Mouse (Mus musculus) neural tube, embryonic 10.5 days (tissue): ENCODE measurements around the gene 3110040M04Rik.
"Not testable (repeated sequence)": the region's sequence is repeated elsewhere in the genome, so short reads cannot be mapped to it uniquely, and the experiment has no call there.

ENCODE experiments used
- DNase-seq: peaks from one replicate; pipeline ENCODE4 v3.0.0-alpha.2; 2017; ENCODE audit warnings: low spot score; ENCODE audit errors: extremely low spot score

3110040M04Rik gene

DNA sequence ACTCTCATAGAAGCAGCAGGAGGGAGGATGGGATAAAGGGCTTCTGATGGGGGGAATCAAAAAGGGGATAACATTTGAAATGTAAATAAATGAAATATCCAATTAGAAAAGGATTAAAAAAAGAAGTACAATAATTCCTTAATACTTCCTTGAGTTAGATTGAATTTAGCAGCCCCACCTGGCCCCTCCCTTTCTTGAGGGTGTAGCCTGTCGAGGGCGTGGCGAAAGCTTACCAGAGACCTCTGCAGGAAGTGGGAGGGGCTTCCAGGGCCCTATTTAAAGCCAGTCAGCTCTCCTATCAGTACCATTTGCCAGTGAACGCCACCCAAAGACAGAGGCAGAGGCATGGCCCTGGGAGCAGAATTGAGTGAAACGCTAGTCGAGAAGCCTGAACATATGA is at the start of gene 3110040M04Rik:
TSS of gene 3110040M04Rik (plus strand) at position 304 of the 400 bp plus-strand sequence.
- not testable (repeated sequence) for DNase-seq

DNA sequence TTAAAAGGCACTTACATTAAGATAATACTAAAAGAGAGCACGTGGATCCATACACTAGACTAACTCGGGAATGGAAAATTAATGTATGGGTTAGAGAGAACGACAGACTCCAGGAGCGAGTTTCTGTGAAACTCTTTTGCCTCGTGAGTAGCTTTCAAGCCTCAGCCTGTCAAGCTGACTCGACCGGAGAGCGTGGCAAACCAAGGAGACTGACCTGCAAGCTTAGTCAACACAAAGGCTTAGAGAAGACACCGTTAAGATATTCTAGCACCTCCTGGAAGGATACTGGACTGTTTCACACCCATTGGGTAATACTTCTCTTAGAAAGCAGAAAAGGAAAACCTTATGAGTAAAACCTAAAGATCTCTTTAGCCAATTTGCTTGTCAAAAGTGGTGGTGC is 49.8 kb upstream of the 3110040M04Rik start:
- not testable (repeated sequence) for DNase-seq

DNA sequence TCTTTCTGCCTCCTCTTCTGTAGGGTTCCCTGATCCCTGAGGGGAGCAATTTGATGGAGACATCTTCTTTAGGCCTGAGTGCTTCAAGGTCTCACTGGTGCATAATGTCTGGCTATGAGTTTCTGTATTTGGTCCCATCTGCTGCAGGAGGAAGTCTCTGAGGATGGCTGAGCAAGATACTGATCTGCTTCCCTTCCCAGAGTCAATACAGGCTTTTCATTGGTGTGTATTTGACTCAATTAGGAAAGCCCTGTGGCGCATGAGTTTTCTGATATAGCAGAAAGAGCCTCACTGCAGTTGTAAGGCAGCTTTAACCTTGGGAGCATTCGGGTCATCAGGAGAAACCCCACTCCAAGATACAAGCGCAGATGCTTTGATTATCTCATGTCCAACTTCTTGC is 47.8 kb upstream of the 3110040M04Rik start:
- DNase-seq = no peak

DNA sequence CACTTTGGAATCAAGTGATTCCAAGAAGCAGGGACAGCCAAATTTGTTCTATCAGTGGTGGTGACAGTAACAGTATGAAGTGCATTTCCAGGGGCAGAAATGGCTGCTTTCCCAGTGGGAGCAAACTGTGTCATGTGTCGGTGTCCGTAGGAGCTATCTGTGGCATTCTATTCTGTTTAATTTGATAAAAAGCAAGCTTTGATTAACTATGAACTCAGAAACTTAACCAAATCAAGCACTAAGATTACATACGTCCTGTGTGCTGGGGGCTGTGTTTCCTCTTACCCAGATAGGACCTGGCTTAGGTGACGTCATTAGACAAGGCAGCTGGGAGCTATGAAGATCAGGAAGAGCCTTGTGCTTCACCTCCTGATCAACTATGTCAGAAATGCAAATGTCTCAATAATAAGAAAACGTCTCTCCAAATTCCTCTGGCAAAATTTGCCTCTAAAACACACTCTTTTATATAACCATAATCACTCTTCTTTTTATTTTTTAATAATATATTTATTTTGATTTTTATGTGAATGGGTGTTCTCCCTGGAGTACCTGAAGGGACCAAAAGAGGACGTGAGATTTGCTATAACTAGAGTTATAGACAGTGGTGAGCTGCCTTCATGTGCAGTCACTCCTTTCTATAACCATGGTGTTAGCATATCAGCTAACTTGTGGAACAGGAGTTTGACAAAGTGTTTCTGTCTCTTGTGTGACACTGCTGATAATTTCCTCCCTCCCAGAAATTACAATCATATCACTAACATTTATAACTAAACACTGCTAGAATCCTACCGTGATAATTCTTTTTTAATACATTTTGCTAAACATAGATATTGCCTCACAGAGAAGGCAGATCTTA is 46.9 kb upstream of the 3110040M04Rik start:
- DNase-seq = no peak

DNA sequence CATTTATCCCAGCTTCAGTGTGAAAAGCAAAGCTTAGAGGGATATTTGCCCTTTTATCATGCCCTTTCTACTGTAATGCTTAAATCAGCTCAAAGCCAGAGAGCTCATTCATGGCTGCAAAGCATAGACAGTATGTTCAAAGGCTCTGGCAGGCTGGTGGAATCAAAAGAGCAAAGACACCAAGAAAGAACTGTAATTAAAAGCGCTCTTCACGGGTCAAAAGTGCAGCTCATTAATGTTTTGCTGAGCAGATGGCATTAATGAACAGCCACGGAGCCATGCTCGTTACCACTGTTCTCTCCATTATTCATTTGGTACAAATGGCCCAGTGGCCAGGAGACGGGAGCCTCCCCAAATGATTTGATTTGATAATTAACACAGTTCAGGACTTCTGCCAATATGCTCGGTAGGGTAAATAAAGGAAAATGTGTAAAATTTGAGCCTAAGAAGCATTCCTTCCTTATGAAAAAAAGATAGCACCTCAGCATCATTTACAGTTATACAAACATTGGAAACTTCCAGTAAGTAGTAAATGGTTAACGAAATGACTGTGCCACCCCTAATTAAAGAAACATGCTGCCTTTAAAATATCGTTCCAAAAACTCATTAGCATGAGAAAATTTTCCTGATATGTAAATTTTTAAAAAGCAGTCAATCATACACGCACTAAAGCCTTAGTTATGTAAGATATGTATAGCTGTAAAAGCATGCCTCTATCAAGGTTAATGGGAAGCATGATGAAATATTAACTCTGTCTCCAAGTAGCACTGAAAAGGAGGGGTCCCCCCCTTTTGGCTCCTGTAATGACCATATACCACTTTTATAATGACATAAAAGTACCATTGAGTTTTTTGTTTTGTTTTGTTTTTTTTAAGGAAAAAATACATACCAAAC is 45.7 kb upstream of the 3110040M04Rik start:
- DNase-seq = no peak

DNA sequence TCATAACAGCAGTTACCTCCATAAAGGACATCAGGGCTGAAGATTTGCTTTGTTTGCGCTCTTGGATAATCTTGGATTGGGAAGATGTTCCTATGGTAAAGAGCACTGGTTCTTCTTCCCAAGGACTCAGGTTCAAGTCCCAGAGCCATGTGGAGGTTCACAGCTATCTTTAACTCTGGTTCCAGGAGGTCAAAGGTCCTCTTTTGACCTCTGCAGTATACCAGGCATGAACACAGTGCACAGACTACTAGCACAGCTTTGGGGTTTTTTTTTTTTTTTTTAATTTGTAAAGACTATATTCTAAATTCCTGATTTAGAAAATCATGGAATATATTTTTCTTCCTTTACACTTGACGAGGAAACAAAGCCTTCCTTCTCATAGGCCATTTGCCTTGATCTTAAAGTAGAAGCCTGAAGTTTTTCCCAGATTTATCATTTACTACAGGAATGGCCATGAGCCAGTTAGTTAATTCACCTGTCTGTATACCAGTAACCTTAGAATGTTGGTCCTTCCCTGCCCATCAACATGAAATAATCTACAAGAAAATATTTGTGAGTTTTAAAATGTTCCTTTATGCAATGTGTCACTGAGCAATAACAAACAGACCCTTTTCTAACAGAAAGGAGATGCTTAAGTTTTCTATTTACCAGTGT is 44.9 kb upstream of the 3110040M04Rik start:
- DNase-seq = no peak

- DNase-seq = no peak
Observed at GRCm38 (mm10) chr1:151166031-151166430, 37.9 kb upstream of the 3110040M04Rik start.

DNA sequence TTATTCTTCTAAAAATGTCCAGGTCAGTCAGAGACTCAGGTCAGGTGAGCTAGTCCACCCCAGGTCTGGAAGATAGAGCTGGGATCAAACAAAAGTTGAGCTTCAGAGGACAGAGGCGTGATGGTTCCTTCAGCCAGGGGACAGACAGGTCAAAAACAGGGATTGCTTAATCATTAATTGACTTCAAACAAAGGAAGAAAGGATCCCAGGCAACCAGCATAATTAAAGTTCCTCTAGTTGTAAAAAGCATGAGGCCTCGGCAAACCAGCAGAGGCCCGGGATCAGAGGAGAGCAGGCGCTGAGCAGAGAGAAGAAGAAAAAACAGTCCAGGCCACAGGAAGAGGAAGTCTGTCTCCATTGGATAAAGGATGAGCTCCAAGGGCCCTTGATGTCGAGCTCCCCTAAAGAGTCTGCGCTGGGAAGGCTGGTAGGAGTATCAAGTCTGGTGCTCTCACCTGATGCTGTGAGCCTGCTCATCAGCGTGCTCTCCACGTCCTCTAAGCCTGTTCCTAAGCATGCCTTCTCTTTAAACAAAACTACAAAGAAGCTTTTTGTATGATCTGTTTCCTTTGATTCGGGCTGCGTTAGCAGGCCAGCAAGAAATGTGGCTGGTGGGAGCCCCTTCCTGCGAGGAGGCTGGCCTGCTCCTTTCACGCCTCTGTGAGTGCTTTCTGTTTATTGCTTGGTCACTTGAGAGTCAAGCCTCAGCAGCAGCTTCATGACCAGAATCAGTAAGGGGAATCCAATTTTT is 36.4 kb upstream of the 3110040M04Rik start:
- DNase-seq = peak; percentile 29

DNA sequence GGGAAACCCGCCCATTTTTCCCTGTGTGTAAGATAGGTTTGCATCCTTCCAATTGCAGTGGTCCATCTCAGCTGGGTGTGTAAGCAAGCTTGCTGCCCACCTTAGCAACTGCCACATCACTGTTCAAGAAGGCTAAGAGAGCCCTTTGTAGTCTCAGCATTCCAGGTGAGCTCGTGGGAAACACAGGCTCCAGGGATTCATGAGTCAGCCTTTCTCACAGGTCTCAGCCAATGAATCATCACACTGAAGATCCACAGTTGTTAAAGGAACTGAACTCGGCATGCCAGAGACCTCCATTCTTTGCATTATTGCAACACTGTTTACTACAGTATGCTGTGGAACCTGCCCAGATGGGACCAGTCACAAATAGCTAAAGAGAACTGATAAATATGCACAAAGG is 35.3 kb upstream of the 3110040M04Rik start:
- DNase-seq = no peak

DNA sequence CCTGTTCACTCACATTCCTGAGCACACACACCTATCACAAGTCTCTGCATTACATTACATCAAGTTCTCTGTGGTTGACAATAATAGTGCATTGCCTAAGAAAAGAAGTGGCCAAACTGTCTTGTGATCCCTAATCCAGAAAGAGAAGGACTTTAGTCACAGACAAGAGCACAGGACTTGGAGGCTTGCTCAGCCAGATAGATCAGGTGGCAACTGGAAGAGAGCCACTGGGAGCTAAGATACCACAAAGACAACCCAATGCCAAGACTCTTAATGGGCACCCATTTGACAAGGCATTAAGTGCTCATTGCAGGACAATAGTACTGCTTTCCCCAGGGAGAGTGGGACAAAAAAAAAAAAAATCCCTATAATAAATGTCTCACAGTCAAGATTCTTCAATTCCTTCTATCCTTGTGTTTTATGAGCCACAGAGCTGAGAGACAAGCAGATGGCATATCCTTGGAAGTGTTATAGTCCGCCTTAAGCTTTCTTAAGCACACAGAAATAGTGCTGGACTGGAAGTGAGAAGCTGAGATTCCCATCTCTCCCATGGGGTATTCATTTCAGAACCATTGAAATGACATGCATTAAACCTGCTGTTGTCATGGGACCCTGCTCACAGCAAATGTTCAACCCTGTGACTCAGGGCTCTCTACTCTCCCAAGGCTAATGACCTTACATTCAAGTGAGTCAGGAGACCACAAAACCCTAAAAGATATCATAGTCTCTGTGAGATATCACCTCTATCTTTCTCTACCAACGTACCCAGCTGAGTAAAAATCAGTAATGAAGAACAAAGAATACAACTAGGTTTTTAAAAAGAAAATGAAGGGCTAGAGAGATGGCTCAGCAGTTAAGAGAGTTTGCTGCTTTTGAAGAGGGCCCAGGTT is 32.1 kb upstream of the 3110040M04Rik start:
- DNase-seq = no peak

DNA sequence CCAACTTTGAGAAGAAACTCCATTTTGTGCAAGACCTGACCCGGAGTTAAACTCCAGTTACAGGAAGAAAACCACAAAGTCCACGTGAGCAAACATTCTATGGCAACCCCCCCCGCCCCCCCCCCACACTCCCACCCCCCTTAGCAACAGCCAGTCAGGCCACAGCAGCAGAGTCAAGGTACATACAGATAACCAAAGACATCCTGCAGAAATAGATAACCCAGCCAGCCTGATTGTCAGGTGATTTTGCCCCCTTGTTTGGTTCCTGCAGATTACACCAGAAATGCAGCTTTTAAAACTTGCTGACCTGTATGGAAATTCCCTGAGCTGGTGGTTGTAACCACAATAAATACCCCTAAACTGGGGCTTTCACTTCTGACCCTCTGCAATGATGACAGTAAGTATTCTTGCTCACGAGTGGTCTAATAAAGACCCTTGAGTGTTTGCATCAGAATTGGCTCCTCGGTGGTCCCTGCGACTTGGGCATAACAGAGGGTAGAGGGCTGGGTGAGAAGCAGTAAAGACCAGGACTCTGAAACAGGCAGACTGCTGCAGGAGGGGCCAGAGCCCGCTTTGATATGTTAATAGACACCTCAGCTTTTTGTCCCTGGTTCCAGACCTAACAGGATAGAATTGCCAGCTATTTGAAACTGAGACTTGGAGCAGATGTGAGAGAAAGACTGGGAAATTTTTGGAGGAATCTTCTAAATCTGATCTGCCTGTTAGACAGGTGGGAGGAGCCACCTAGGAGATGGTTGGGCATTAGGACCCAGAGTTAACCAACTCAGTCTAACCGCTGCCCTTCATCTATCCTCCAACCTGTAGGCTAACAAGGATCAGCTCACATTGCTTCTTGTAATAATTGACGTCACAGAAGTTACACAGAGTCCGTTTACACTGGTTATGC is 26.6 kb upstream of the 3110040M04Rik start:
- peak; percentile 45 for DNase-seq

GRCm38 (mm10) chr1:151177937-151178271 is 26.0 kb upstream of the 3110040M04Rik start:
- no peak for DNase-seq

GRCm38 (mm10) chr1:151178505-151179083 is 25.3 kb upstream of the 3110040M04Rik start:
- peak; percentile 33 for DNase-seq

- DNase-seq = no peak
Observed at GRCm38 (mm10) chr1:151180167-151180566, 23.8 kb upstream of the 3110040M04Rik start.

DNA sequence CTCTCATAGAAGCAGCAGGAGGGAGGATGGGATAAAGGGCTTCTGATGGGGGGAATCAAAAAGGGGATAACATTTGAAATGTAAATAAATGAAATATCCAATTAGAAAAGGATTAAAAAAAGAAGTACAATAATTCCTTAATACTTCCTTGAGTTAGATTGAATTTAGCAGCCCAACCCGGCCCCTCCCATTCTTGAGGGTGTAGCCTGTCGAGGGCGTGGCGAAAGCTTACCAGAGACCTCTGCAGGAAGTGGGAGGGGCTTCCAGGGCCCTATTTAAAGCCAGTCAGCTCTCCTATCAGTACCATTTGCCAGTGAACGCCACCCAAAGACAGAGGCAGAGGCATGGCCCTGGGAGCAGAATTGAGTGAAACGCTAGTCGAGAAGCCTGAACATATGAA is 21.7 kb upstream of the 3110040M04Rik start, which contains the start of gene Gm47985:
TSS of gene Gm47985 (plus strand) at position 272 of the 400 bp plus-strand sequence.
- DNase-seq = not testable (repeated sequence)

- DNase-seq = not testable (repeated sequence)
Observed at GRCm38 (mm10) chr1:151186186-151186585, 17.7 kb upstream of the 3110040M04Rik start.

DNA sequence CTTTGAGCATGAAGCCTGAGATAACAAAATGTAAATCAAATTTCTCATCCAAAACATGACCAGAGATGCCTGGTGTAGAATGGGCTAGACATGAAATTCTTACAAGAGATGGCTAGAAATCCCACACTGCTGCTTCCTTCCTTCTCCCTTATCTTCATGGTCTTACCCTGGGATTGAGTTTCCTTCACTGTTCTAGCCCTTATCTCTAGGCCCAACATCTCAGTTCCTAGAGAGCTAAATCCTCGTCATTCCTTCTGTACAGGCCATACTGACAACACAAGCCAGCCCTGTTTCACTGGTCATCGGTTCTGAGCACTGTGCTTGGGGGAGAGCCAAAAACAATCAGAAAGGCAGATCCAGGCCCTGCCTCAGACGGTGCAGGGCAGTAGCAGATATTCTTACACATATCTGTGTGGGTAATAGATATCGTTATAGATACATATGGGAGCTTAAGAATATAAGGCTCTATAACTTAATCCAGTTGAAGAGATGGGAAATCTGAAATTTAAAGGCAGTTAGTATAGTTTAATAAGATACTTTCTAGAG is 17.0 kb upstream of the 3110040M04Rik start:
- not testable (repeated sequence) for DNase-seq

- no peak for DNase-seq
Observed at GRCm38 (mm10) chr1:151188469-151188868, 15.5 kb upstream of the 3110040M04Rik start.
